Mouse (Mus musculus): ENCODE measurements at regions not wholly inside any gene's neighbourhood (a gene's known extent, or its start where the extent isn't known, plus 50 kb on each side); places are given as distances from the start of the nearest gene placed in this dataset.

- peak; percentile 15 to 62 for DNase-seq (ENCODE audit: inconsistent age in 2 of 2, low spot score in 1 of 2)
Measured at GRCm38 (mm10) chr3:91416137-91416536, 325.5 kb upstream of the 9130204L05Rik start.
